Mouse (Mus musculus) liver (tissue): ENCODE results near the gene Olfr1115.
"Not testable (repeated sequence)": the region's sequence is repeated elsewhere in the genome, so short reads cannot be mapped to it uniquely, and the experiment has no call there.

Source experiments
- DNase-seq: peaks from one replicate; pipeline ENCODE4 v3.0.0-alpha.2; 2020; ENCODE audit warnings: mixed read lengths

Gene Olfr1115

DNA sequence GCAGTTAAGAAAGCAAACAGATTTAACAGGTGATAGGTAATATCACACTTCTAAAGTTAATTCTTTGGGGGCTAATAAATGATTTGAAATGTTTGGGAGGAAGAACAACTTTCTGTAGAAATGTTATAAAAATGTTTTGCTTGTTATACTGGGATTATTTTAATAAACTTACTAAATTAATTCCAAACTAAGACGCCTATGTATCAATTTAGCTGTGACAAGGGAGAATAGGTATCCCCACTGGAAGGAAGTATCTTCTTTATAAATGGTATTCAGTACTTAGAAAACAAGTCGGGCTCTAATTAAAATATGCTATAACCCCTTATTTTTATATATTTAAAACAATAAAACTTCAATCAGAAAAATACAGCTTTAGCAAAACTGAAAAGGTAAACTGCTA, at the start of gene Olfr1115:
Gene Olfr1115 (plus strand): TSS at position 301 of the 400 bp plus-strand sequence.
- no peak for DNase-seq

DNA sequence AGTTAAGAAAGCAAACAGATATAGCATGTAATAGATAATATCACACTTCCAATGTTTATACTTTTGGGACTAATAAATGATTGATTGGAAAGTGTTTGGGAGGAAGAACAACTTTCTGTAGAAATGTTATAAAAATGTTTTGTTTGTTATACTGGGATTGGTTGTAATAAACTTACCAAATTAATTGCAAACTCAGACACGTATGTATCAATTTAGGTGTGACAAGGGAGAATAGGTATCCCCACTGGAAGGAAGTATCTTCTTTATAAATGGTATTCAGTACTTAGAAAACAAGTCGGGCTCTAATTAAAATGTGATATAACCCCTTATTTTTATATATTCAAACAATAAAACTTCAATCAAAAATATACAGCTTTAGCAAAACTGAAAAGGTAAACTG, 39.1 kb upstream of the Olfr1115 start, which contains the start of gene Olfr1113:
Gene Olfr1113 (plus strand): TSS at position 301 of the 400 bp plus-strand sequence.
- no peak for DNase-seq

DNA sequence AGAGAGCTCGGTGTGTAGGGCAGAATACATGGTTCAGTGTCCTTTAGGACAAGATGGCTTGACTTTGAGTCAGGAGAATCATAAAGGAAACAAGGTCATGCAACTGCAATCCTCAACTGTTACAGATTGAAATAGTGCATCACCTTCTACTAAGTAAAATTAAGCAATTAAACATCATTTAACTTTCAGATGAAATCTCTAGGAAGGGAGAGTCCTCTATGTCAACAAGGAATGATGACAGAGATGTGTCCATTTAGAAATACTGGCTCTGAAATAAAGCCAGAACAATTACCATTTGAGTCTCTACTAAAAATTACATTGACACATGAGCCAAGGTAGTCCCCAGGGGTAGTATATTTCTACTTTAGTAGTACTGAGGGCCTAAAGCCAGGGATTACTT, 19.4 kb downstream of the Olfr1115 start, which contains the start of gene Olfr1116:
Gene Olfr1116 (plus strand): TSS at position 301 of the 400 bp plus-strand sequence.
- no peak for DNase-seq

DNA sequence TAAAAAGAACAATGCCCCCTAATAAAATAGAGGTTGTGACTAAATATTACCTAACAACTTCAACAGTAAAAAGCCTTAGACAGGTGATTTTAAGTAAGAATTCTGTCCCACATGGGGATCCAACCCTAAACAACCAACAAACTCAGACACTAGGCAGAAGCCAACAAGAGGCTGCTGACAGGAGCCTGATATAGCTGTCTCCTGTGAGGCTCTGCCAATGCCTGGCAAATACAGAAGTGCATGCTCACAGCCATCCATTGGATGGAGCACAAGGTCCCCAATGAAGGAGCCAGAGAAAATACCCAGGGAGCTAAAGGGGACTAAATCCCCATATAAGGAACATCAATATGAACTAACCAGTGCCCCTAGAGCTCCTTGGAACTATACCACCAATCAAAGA, 46.2 kb downstream of the Olfr1115 start:
- DNase-seq: not testable (repeated sequence)
